Mouse (Mus musculus): ENCODE results near the gene Depdc5.
"Not testable (repeated sequence)": the region's sequence is repeated elsewhere in the genome, so short reads cannot be mapped to it uniquely, and the experiment has no call there.

Depdc5 gene

DNA sequence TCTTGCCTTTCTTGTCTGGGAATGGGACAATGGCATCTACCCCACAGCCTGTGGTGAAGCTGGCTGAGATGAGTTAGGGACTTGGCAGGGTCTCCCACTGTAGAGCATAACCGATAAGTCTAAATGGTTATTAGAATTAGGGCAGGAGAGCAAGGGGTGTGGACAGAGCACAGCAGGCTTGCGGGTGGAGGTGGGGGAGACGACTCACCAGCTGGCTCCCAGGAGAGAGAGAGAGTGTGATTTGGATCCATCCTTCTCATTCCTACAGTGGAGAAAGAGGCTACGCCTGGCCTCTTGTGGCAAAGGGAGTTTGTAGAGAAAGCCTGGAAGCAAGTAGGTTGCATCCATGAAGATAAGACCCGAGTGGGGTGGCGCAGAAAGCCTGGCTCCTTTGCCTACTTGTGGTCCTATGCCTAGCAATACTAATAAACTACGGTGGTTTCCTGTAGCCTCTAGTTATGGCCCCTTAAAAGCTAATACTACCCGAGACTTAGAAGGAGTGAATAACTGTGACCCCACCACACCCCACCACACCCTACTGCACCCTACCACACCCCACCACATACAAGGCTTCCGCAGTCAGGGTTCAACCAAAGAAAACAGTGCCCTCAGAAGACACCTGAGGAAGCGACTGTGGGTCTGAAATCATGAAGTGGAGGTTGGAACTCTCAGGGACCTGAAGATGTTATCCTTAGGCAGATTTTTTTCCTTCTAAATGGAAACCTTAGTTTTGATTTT is 168.7 kb downstream of the Depdc5 start:
- no peak for DNase-seq (ENCODE audit: low spot score)

DNA sequence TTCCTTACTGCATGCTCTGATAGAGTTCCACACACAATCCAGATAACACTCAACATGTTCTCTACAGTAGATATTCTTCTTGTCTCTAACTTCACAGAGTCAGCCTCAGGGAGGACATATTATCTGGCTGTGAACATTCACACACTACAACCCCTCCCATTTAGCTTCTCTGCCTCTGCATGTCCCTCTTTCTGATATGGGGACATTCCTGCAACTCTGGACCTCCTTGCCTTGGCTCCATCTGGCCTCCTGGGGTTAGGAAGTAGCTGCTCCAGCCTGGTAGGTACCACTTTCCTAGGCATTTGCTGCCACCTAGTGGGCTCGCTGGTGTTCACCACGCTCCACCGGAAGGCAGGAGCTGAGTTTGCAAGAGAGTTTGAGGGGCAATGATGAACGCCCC is 169.6 kb downstream of the Depdc5 start:
- peak; percentile 77 for DNase-seq (ENCODE audit: low spot score)

DNA sequence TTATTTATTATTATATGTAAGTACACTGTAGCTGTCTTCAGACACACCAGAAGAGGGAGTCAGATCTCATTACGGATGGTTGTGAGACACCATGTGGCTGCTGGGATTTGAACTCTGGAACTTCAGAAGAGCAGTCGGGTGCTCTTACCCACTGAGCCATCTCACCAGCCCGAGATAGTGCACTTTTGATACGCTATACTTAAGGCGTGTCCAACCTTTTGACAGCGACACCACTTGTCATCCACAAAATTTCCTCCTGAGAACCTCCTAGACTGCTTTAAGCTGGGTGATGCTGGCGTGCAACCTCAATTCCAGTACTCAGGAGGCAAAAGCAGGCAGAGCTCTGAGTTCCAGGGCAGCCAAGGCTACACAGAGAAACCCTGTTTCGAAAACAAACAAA is 170.1 kb downstream of the Depdc5 start:
- DNase-seq (ENCODE audit: low spot score), result not testable (repeated sequence)

DNA sequence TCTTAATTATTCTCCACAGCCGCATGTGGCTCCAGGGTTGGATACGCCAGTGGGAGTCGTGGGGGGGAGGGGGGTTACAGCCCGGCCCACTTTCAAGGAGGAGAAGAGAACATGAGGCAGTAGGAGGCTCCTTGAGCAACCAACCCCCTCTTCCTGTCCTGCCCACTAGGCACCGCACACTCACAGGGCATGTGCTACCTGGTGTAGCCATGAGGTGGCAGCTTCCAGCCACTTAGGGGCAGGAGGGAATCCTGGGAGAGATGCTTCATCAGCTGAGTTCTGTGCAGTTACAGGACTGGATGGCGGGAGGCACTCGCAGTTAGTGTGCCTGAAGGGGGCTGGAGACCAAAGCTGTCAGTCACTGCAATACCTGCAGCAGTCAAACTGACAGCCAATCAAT is 170.6 kb downstream of the Depdc5 start:
- DNase-seq (ENCODE audit: low spot score), result no peak

DNA sequence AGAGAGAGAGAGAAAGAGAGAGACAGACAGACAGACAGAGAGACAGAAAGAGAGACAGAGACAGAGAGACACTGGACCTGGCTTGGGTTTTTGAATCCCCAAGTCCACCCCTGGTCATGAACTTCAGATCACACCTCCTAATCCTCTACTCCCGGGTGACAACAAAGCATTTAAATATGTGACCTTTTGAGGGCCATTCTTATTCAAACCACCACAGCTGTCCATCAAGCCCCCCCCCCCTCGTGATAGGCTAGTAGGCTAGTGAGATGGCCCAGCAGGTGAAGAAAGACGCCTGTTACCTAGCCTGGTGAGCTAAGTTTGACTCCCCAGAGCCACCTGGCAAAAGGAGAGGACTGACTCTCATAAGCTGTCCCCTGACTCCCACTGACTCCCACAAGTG is 171.4 kb downstream of the Depdc5 start:
- DNase-seq (ENCODE audit: low spot score), result no peak

DNA sequence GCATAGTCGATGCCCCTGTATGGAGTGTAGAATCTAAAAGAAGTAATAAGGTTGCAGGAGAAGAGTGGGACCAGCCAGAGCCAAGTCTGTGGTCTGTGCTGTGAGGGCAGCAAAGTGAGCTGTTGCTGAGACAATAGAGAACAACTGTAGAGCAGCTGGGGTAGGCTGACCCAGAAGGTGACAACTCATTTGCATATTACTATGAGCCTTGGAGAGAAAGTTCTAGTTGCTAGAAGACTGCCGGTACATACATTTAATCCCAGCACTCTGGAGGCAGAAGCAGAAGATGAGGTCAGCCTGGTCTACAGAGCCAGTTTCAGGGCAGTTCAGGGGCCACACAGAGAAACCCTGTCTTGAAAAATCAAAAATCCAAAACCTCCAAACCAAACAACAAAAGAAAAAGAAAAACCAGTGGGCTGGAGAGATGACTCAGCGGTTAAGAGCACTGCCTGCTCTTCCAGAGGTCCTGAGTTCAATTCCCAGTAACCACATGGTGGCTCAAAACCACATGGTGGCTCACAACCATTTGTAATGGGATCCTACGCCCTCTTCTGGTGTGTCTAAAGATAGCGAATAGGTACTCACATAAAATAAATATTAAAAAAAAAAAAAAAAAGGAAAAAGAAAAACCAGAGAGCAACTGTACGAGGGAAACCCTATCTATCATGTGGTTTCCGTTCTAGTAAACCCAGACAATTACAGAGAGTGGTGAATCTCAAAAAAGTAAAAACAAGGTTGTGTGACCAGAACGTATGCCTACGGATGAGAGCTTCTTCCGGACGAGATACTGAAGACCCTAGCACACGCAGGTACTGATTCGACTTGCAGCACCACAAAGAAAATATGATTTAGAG is 175.4 kb downstream of the Depdc5 start:
- DNase-seq (ENCODE audit: low spot score), result no peak

DNA sequence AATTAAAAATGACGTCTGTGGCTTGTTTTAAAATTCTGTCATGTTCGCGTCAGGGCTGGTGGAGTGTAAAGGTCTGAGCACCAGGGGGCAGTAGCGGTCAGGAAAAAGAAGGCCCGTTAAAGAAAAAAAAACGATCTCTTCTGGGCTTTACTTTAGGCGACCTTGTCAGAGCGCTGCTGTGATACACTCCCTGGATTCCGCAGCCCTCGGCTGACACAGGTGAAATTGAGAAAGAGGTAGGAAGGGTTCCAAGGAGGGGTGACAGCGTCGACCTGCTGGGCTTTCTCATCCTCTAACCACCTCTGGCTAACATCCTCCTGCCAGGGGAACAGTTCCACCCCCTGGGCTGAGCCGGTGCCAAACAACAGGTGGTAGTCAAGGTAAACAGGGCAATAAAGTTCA is 176.0 kb downstream of the Depdc5 start:
- DNase-seq (ENCODE audit: low spot score), result peak; percentile 61

DNA sequence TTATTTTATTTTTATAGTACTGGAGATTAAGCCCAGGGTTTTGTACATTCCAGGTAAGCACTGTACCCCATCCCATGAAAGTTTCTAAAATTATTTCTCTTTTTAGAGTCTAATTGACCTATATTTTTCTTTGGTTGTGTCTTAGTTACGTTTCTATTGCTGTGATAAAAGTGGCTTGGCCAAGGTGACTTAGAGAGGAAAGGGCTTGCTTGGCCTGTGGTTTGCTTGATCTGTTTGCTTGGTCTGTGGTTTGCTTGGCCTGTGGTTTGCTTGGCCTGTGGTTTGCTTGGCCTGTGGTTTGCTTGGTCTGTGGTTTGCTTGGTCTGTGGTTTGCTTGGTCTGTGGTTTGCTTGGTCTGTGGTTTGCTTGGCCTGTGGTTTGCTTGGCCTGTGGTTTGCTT is 177.2 kb downstream of the Depdc5 start:
- DNase-seq (ENCODE audit: low spot score), result not testable (repeated sequence)

DNA sequence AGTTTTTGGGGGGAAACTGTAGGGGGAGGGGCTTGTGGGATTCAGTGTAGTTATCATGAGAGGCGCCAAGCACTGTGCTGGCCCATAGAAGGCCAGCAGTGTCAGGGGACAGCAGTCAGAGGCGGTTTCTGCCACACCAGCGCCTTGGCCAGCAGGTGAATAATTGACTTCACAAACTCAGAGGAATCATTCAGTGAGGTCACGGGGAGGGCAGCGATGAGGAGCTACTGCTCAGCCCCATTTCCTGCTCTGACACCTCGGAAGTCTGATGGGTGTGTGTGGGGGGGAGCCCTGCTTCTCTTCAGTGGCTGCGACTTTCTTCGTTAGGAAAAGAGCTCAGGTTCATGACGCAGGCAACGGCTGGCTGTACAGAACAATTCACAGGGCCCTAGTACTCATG is 179.9 kb downstream of the Depdc5 start:
- DNase-seq (ENCODE audit: low spot score), result peak; percentile 63

Measured in yolk sac, embryonic 10.5 days (tissue).